Mouse (Mus musculus) kidney, adult 18-20 months (tissue): ENCODE measurements at regions not wholly inside any gene's neighbourhood (a gene's known extent, or its start where the extent isn't known, plus 50 kb on each side); places are given as distances from the start of the nearest gene placed in this dataset.

ENCODE experiments used
- DNase-seq: peaks from one replicate; pipeline ENCODE4 v3.0.0; 2021

DNA sequence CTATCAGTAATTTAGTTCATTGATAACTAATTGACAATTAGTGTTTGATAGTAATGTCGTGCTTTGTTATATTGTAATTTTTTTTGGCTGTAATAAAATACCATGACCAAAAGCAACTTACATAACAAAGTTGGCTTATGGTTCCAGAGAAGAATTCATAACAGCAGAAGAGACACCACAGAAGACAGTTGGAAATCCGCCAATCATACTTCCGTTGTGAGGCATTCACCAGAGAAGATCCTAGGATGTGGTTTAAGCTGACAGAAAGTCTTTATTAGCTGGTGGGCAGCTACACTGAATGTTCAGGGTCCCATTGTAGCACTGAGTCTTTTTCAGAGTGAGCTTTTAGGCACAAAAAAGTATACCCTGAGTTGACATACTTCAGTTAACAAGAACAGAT, 109.9 kb downstream of the Sec23a start:
- no peak for DNase-seq

GRCm38 (mm10) chr12:58875808-58876207, 136.0 kb downstream of the Sec23a start:
- no peak for DNase-seq

GRCm38 (mm10) chr12:58872465-58872864, 139.4 kb downstream of the Sec23a start:
- DNase-seq = no peak

DNA sequence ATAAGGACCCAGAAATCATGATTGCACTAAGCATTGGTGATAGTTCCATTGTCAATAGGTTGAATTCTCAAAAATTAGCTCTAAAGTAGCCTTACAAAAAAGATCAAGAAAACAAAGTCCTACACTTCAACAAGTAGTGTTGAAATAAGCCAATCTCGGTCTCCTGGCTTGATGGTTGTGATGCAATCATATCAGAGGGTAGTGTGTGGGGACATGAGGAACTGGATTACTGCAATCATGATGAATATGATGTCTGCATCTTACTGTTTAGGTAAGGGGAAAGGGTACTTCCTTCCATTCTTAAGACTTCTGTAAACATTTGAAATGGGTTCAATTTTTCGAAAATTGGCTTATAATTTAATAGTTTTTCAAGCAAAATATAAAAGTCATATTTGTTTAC, 155.3 kb downstream of the Sec23a start:
- DNase-seq = no peak

DNA sequence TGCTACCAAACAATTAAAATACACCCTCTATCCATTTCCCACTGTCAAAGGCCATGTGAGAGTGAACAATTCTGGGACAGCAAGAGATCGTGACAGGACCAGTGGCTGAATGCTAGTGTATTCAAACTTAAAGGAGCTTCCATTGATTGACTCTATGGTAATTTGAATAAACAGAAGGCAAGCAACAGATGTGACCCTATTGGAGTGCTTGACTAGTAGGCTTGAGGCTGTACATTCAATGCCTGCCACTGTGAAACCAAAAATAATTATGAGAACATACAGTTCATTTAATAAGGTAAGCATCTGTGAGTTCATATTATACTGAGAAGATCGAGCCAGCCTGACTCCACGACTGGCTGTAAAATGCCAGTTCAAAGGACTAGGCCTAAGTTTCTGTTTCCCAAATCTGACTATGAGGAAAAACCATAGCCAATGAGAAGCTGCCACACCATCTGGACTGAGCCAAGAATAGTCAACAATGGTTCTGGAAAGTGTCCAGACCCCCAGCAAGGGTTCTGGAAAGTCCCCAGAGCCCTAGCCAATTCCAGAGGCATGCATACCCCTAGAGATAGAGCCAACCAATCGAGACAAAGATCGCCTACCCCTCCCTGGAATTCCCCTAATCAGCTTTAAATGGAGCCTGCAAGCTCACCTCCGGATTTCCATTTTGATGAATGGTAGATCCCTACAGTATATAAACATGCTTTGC, 160.0 kb downstream of the Sec23a start:
- DNase-seq = no peak

DNA sequence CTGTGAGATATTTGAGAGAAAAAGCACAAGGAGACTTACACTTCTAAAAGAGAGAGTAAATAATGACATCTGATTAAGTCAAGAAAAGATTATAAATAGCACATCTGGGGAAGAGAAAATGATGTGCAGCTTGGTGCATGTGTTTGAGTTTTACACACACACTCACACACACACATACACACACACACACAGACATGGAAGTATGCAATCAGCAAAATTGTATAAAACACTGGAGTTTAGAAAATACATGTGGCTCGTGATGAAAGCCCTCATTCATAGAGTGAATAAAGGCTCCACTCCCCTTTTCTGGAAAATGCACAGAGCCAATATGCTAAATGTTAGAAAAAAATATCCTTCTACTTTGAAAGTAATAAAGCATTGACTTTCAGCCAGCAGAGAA, 182.2 kb downstream of the Sec23a start:
- DNase-seq = no peak

- DNase-seq = no peak
These were observed 184.0 kb downstream of the Sec23a start for GRCm38 (mm10) chr12:58827864-58828263.

GRCm38 (mm10) chr12:58825139-58825921, 186.5 kb downstream of the Sec23a start:
- no peak for DNase-seq

DNA sequence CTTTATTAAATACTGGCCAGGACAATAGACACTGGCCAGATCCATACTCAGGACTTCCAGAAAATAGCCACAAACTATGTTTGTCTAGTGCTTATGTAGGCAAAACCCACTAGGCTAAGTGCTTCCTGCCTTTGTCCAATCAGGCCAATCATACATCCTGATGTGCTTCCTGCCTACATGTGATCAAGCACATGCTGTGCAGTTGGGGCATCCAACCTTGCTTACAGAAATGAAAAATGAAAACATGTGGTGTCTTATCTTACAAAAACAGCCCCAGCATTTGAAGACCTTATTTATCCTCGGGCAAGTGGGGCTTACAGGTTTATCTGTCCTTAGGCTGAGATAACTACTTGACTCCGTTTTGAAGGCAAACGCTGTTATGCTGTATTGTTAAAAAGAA, 188.8 kb downstream of the Sec23a start:
- no peak for DNase-seq

DNA sequence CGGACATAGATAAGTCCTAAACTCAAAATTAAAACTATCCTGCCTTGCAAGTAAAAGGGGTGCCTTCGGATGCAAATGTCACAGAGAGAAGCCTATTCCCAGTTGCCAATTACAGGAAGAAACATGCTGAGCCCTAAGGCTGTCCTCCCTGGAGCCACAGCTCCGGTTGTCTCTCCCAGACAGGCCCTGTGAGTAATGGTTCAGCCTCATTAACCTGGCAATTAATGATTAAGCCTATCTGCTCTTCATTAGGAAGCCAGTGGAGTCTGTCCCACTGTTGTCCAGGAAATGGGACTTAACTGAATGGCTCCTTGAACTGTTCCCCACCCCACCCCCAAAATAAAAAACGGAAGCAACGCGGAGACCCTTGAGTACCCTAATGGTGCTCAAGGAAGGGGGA, 207.7 kb downstream of the Sec23a start:
- peak; percentile 4 for DNase-seq

GRCm38 (mm10) chr12:58802410-58802809, 209.4 kb downstream of the Sec23a start:
- peak; percentile 71 for DNase-seq
